Mouse (Mus musculus) midbrain, postnatal 0 days (tissue): ENCODE measurements at regions not wholly inside any gene's neighbourhood (a gene's known extent, or its start where the extent isn't known, plus 50 kb on each side); places are given as distances from the start of the nearest gene placed in this dataset.

Experiments
- ATAC-seq: fragments of 200-750 bp; cut with Nextera tagmentation; 2 replicates; pipeline ENCODE4 v1.8.0; 2017; ENCODE audit warnings: moderate number of reproducible peaks, mild to moderate bottlenecking, moderate TSS enrichment, moderate library complexity; ENCODE audit not compliant: low FRiP score
- DNase-seq: peaks from one replicate; pipeline ENCODE4 v3.0.0-alpha.2; 2015; ENCODE audit warnings: low spot score
- H3K27ac ChIP-seq: fragments of 300-500 bp; sonication (generic); 2 replicates; pipeline ENCODE4 v1.5.1; 2014; ENCODE audit warnings: low read depth, mild to moderate bottlenecking, low read length, mixed read lengths
- H3K27me3 ChIP-seq: fragments of 300-500 bp; sonication (generic); 2 replicates; pipeline ENCODE4 v1.6.1; 2014; ENCODE audit warnings: low read length, control low read depth, mixed read lengths; ENCODE audit not compliant: insufficient read depth
- H3K36me3 ChIP-seq: fragments of 300-500 bp; sonication (generic); 2 replicates; pipeline ENCODE4 v1.6.1; 2014; ENCODE audit warnings: low read length, control low read depth, mixed read lengths; ENCODE audit not compliant: insufficient read depth
- H3K4me1 ChIP-seq: fragments of 300-500 bp; sonication (generic); 2 replicates; pipeline ENCODE4 v1.6.1; 2014; ENCODE audit warnings: mild to moderate bottlenecking, control low read depth, antibody characterized with exemption, low read length, mixed read lengths; ENCODE audit not compliant: insufficient read depth
- H3K4me2 ChIP-seq: fragments of 300-500 bp; sonication (generic); 2 replicates; pipeline ENCODE4 v1.6.1; 2014; ENCODE audit warnings: low read depth, mild to moderate bottlenecking, low read length, mixed read lengths; ENCODE audit not compliant: poor library complexity, severe bottlenecking
- H3K4me3 ChIP-seq: fragments of 300-500 bp; sonication (generic); 2 replicates; pipeline ENCODE4 v1.5.1; 2014; ENCODE audit warnings: low read depth, mild to moderate bottlenecking, low read length, moderate library complexity
- H3K9ac ChIP-seq: fragments of 300-500 bp; sonication (generic); replicated peaks from 2 replicates; pipeline ENCODE4 v1.6.1; 2014; ENCODE audit warnings: mild to moderate bottlenecking, low read length, moderate library complexity, mixed read lengths; ENCODE audit not compliant: poor library complexity, severe bottlenecking
- H3K9me3 ChIP-seq: fragments of 300-500 bp; sonication (generic); 2 replicates; pipeline ENCODE4 v1.6.1; 2016; ENCODE audit warnings: low read length, control low read depth
- CTCF ChIP-seq: IDR thresholded peaks from 2 replicates; pipeline ENCODE4 v1.5.1; 2016; ENCODE audit warnings: antibody characterized with exemption, mild to moderate bottlenecking
- WGBS: fragments of 180-500 bp; shearing (Covaris S2); extraction: QIAGEN DNeasy Blood & Tissue Kit; methylation state at CpG from one replicate; pipeline ENCODE4 v1.1.7; 2014; 5-methylcytosine and 5-hydroxymethylcytosine counted together

GRCm38 (mm10) chr12:77060766-77061561, 99.0 kb upstream of the Max start:
- no peaks in the 10 kb centered on the region for H3K9me3 ChIP-seq
- H3K4me2 ChIP-seq = no peak overlapping the region
- no peak overlapping the region for H3K27ac ChIP-seq
- WGBS = 78% methylated on average over 9 of the region's 9 CpGs
- H3K36me3 ChIP-seq = no peaks in the 10 kb centered on the region
- no peaks in the 10 kb centered on the region for H3K4me1 ChIP-seq
- ATAC-seq (no peak), DNase-seq (no peak)
- TF ChIP-seq CTCF = no peak
- H3K27me3 ChIP-seq = no peaks in the 10 kb centered on the region
- no peak overlapping the region for H3K9ac ChIP-seq
- H3K4me3 ChIP-seq = no peak overlapping the region

- no peak for TF ChIP-seq CTCF
- WGBS = 29% methylated on average over 16 of the region's 16 CpGs
- H3K27ac ChIP-seq = no peak overlapping the region
- peak overlapping the region; percentile 9; the same call in 1 of the 2 replicates for H3K4me2 ChIP-seq
- H3K4me3 ChIP-seq = no peak overlapping the region
- H3K4me1 ChIP-seq = no peaks in the 10 kb centered on the region
- H3K9me3 ChIP-seq = no peaks in the 10 kb centered on the region
- no peaks in the 10 kb centered on the region for H3K27me3 ChIP-seq
- H3K36me3 ChIP-seq = no peaks in the 10 kb centered on the region
- H3K9ac ChIP-seq = no peak overlapping the region
- ATAC-seq (no peak), DNase-seq (no peak)
Measured at GRCm38 (mm10) chr12:77060060-77060695, 98.2 kb upstream of the Max start.

DNA sequence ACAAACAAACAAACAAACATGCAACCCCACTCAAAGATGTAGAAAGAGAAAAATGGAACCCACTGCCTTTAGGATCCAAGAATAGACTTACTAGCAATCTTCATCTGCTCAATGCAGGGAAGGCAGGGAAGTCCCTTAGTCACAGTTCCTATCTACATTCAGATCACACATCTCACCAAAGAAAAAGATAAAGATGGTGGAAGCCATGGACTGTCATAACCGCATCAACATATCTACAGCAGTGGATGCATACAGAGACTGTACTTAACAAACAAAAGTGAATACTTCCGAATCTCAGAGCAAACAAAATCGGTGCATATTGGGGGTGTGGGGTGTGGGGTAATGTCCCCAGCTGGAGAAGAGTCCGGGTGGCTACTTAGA, 97.7 kb upstream of the Max start:
- Histone ChIP-seq H3K36me3 (no peaks in the 10 kb centered on the region), H3K4me2 (no peak overlapping the region), H3K9ac (no peak overlapping the region), H3K9me3 (no peaks in the 10 kb centered on the region), H3K4me1 (no peaks in the 10 kb centered on the region), H3K27ac (no peak overlapping the region), H3K27me3 (no peaks in the 10 kb centered on the region), H3K4me3 (no peak overlapping the region)
- DNase-seq (no peak), ATAC-seq (no peak)
- WGBS = 88% methylated on average over 4 of the region's 4 CpGs
- TF ChIP-seq CTCF = no peak

DNA sequence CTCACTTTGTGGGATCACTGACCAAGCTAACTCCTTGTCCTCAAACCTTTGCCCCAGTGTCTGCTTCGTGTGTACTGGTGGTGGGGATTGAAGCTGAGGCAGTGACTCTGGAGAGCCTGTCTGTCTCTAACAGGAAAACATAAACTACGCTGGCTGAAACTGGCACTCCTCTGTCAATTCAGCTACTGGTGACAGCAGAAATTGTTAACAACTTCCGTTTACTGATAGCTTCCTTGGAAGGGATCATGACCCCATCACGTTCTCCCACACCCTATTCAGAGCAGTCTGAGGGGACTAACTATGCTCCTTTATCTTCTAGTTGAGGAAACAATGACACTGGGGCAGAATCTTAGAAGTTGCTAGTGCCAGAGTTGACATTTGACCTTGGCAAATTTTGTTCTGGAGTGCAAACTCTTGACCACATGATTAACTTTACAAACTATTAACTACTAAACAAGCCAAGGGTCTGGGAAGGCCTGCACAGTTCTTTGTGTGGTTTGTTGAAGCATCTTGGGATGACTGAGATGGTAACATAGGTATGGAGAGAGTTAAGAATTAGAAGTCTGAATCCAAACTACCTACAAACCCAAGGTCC, 96.7 kb upstream of the Max start:
- no peak for ATAC-seq
- no peaks in the 10 kb centered on the region for H3K36me3 ChIP-seq
- TF ChIP-seq CTCF = no peak
- 64% methylated on average over 4 of the region's 4 CpGs for WGBS
- no peaks in the 10 kb centered on the region for H3K4me1 ChIP-seq
- no peak for DNase-seq
- no peak overlapping the region for H3K27ac ChIP-seq
- H3K27me3 ChIP-seq = no peaks in the 10 kb centered on the region
- H3K9me3 ChIP-seq = no peaks in the 10 kb centered on the region
- H3K9ac ChIP-seq = no peak overlapping the region
- no peak overlapping the region for H3K4me3 ChIP-seq
- H3K4me2 ChIP-seq = no peak overlapping the region

- ATAC-seq = no peak
- WGBS = 80% methylated on average over 5 of the region's 5 CpGs
- no peak overlapping the region for H3K9ac ChIP-seq
- no peak overlapping the region for H3K4me3 ChIP-seq
- H3K4me2 ChIP-seq = no peak overlapping the region
- H3K27me3 ChIP-seq = no peaks in the 10 kb centered on the region
- H3K9me3 ChIP-seq = no peaks in the 10 kb centered on the region
- no peak for DNase-seq
- no peak overlapping the region; the same call in 1 of the 2 replicates for H3K27ac ChIP-seq
- no peaks in the 10 kb centered on the region for H3K36me3 ChIP-seq
- no peak for TF ChIP-seq CTCF
- no peaks in the 10 kb centered on the region for H3K4me1 ChIP-seq
Measured at GRCm38 (mm10) chr12:77056748-77057370, 94.9 kb upstream of the Max start.

DNA sequence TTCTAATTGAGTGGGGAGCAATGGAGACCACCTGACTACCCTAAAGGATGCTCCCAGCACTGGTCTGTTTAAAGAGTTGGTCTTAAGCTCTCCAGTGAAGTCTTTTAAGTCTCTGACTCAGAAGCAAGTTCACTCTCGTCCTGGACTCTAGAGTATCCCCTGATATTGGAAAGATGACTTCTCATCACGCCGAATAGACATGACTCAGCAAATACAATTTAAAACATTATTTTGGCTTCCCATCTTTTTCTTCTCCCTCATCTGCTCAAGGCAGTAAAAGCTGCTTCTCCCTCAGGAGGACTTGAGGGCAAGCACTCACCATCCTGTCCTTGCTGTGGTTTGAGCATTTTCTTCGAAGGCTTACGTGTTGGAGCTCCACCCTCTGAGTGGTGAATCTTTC, 92.7 kb upstream of the Max start:
- Histone ChIP-seq H3K27ac (no peak overlapping the region), H3K27me3 (no peaks in the 10 kb centered on the region), H3K9ac (no peak overlapping the region), H3K9me3 (no peaks in the 10 kb centered on the region), H3K36me3 (no peaks in the 10 kb centered on the region), H3K4me1 (no peaks in the 10 kb centered on the region), H3K4me2 (no peak overlapping the region), H3K4me3 (no peak overlapping the region)
- TF ChIP-seq CTCF = no peak
- DNase-seq = no peak
- no peak for ATAC-seq
- 87% methylated on average over 5 of the region's 5 CpGs for WGBS
